Mouse (Mus musculus): ENCODE measurements around the gene Ndufs3.

- TF ChIP-seq CTCF (IDR thresholded peaks at IDR 0.05; ENCODE audit: low read depth, low read length) (no peak), POLR2A (IDR thresholded peaks at IDR 0.05; ENCODE audit: borderline replicate concordance, low read depth, low read length) (no peak)
These were observed at the start of gene Ndufs3, which contains the start of gene Kbtbd4 for GRCm38 (mm10) chr2:90904076-90904855.
